Mouse (Mus musculus) megakaryocyte, adult 5-6 weeks (primary cell): Measurements from ENCODE around the gene Nedd9. TPM values are rescaled to one million over a fixed set of nuclear protein-coding genes. Genes with fewer than 3 reads are reported as not detected.
"Not testable (repeated sequence)": the region's sequence is repeated elsewhere in the genome, so short reads cannot be mapped to it uniquely, and the experiment has no call there.

Source experiments
- ATAC-seq: 2 replicates; pipeline ENCODE4 v1.8.0; 2016; ENCODE audit warnings: mild to moderate bottlenecking, inconsistent platforms; ENCODE audit not compliant: poor library complexity, severe bottlenecking
- total RNA-seq, 2 experiments: library from RNA; stranded (forward) in 1 of 2; stranded (reverse) in 1 of 2; fragments of 153-499, 151-499 nt in 1 of 2; fragments of 221-1000, 200-1000 nt in 1 of 2; gene quantifications; 2 replicates each; pipeline versions ENCODE4 v1.2.3 to v1.2.4; 2015 to 2017

Nedd9 gene
- total RNA-seq, 2 experiments from 2014 or later: 50.6 to 74.0 TPM

DNA sequence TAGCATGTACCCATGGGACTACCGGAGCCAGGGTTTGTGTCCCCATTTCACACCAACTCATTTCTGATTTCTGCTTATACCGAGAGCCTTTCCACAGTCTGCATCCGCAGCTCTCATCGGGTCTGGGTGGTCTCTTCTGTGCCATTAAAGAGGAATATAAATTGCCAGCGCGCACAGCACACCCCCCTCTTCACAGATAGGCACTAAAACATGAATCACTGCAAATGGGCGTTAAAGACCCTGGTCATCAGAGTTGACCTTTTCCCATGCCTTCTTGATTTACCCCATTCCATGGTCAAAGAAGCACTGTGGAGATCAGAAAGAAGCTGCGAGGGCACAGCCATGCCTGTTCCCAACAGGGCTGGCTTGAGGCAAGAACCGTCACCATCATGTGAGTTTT is 109.3 kb downstream of the Nedd9 start:
- ATAC-seq: no peak

- no peak for ATAC-seq
Observed at GRCm38 (mm10) chr13:41377011-41377431, 110.1 kb downstream of the Nedd9 start.

GRCm38 (mm10) chr13:41376111-41376510 is 111.1 kb downstream of the Nedd9 start:
- no peak for ATAC-seq

DNA sequence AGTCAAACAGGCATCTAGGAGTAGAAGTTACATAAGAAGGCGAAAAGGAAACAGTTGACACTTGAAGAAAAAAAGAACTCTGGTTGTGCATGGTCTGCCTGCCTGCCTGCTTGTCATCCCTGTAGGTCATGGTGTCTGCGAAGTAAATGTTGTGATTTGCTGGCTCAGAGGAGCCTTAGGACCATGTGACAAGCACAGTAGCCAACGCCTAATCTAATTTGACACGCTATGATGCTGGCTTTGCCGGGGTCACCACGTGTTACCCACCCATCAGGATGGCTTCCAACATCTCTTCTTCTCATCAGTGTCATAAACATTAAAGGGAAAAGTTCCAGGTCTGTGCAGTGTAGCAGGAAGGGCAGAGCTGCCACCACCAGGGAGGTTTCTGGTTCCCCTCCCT is 111.5 kb downstream of the Nedd9 start:
- ATAC-seq: no peak

- ATAC-seq: no peak
Observed at GRCm38 (mm10) chr13:41374886-41375285, 112.3 kb downstream of the Nedd9 start.

DNA sequence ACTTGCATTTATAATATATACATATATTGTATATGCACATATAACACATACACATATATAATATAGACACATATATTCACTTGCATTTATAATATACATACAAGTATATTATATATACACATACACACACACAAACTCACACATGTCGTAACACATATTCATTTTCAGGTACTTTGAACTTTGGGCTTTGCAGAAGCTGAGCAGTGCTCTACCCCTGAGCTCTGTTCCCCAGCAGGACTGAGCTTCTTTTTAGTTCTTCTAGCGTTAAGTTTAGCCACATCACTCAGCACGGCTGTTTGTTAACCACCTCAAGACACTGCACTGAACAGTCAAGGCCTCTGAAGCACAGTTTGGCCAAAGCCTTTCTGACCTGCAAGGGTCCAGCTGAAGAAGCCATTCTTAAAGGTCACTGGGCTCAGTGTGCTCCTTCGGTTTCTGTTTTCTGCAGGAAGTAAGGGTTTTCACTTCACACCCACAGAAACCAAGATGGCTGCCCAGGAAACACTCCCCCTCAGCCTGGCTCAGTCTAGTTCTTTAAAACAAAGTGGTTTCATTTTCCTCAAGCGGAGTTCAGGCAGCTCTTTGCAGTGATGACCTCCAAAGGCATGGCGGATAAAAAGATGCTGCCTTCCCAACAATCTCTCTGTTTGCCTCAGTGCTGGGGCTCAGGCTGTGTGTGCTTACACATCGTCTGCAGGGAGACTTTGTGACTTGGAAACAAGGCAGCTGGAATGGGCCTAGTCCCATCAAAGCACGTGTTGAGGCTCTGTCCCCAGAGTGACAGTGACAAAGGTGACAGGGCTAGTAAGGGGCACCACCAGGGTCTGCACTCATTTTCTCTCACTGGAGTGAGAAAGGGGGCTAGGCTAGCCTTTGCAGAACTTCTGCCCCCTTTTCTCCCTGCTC is 114.4 kb downstream of the Nedd9 start:
- peak; percentile 88 for ATAC-seq

DNA sequence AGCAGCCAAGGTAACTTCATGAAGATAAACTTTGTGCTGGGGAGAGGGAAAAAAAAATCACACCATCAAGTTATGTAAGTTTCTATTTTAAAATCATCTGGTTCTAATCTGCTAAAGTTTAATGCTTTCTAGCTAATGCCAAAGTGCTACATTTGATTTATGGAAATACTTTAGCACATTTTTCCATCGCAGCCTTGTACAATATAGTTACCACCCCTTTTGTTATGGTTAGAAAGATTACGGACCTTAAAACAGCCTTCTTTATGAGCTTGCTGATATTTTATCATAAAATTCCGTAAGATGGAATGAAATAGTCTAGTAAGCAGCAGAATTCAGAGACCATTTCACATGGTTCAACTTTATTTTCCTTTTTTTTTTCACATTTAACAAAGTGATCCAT is 115.6 kb downstream of the Nedd9 start:
- no peak for ATAC-seq

DNA sequence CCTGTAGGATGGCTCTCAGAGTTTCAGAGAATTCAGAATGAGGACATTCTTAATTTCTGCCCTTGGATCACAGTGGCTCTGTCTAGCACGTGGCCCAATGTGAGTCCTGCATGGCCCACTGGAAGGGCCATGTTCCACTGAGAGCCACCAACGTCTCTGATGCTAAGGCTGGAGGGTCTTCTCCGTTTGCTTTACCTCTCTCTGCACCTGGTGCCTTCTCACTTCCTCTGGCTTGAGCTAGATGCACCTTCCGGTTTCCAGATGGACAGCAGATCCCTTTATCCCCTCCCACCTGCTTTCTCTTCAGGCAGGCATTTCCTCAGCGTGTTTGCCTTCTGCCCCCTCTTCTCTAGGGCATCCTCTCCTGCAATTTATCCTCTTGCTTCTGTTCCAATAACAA is 118.5 kb downstream of the Nedd9 start:
- no peak for ATAC-seq

- peak; percentile 57 for ATAC-seq
Observed at GRCm38 (mm10) chr13:41367176-41367611, 120.0 kb downstream of the Nedd9 start.

DNA sequence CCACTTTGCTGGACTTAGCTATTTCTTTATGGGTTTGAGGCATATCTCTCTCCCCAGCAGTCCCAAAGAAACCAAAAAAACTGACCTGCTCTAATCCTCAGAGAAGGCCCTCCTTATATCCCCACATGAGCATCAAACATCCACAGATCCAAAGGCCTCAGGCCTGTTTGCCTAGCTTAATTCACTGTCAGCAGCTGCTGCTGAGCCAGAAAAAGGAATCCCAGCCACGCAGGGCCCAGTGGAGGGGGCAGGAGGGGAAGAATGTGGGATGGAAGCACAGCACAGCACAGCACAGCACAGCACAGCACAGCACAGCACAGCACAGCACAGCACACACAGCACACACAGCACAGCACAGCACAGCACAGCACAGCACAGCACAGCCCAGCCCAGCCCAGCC is 120.6 kb downstream of the Nedd9 start:
- ATAC-seq: not testable (repeated sequence)

- ATAC-seq: no peak
Observed at GRCm38 (mm10) chr13:41364273-41364672, 122.9 kb downstream of the Nedd9 start.

- no peak for ATAC-seq
Observed at GRCm38 (mm10) chr13:41362909-41363308, 124.3 kb downstream of the Nedd9 start.

DNA sequence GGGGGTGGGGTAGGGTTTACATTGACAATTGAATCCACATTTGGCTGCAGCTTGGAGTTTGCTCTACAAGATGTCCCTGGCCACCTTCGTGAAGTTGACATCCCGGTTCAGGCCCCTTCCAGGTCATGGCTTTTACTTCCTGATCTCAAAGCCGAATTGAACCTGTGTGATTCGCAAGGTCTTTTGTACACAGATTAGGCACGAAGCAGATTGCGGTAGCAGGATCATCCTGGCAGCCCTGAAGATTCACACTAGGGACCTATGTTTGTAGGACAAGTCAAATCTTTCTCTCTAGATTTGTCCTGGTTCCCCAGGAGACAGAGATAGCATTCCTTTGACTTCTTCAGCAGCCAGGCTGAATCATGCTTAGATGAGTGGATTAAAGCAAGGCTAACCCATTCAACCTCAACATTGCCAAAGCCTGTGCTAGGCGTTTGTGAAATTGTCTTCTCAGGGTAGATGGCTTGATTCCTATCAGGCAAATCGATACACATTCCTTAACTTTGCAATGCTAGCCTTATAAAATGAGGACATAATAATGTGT is 126.8 kb downstream of the Nedd9 start:
- ATAC-seq: no peak

DNA sequence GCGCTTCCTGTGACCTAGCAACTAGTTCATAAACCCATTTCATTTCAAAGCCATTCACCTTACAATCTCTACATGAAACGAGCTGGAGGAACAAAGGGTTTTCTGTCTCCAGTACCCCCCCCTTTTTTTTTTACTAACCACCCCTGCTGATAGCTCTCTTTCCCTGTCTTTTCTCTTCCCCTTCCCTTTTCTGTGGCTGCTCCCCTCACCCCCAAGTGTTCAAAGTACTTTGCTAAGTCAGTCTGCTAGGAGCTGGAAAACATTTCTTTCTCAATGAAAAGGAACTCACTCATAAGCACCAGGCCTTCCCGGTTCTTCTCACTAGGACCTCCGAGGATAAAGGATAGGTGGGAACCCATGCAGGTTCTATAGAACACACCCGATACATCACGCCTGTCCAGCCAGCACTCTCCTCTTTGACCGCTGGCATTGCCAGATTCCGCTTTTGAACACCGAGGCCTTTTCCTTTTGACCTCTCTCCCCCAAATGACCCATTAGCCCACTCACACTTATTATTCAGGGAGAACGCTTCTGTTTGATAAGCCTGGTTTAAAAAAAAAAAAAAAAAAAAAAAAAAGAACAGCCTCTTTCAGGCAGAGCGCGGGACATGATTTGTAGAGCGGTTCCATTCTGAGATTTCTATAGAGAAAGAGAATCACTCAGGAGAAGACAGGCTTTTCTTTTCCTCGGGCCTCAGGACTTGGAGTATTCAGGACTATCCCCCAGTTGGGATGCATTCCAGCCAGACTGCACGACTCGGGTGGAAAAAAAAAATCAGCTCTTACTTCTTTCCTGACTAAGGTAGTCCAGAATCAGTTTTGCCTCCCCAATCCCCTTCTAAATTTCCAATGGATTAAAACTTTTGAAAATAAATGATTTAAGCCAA is 127.6 kb downstream of the Nedd9 start:
- peak; percentile 45 for ATAC-seq

DNA sequence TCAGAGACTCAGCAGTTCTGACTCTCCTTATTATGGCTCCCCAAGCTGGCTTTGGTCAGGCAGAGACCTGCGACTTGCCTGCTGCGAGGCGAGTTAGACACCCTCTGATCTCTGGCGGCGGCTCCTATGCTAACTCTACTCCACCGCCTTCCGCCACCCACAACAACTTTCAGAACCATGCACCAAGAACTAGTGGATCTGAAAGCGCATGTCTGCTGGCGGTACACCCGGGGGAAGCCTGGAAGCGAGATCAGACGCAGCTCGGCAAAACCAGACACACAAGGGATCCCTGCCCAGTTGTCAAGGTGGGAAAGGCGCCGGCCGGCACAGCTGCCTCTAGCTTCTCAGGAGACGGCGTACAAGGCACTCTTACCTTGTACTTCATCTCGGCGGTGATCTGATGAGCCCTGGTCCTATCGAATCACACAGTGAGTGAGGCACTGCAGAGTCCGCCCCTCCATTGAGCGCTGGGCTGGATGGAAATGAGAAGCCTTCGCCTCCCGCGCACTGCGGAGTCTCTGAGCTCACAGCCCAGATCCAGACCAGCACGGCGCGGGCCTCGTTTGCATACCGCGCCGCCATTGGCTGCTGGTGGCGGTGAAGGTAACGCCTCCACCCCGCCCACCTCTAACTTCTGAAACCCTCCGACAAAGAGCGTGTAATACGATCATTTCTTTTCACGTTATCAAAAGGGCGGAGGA is 128.5 kb downstream of the Nedd9 start:
- ATAC-seq: peak; percentile 97

GRCm38 (mm10) chr13:41358009-41358408 is 129.2 kb downstream of the Nedd9 start:
- no peak for ATAC-seq

- no peak for ATAC-seq
Observed at GRCm38 (mm10) chr13:41357586-41357985, 129.6 kb downstream of the Nedd9 start.

DNA sequence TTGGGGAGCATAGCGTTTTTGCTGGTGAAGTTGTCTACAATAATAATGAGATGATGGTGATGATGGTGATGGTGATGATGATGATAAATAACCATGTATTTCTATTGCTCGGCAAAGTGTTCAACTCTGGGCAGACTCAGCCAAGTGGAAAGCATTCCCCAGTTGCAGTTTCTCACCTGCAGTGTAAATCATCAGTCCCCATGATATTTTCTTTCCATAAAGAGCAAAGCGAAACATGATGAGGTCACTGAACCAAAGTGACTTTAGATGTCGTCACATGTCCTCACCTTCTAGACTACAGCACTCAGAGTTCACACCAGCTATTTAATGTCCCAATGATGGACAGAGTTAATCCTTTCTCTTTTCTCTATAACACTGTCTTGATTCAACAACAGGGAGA is 130.0 kb downstream of the Nedd9 start:
- ATAC-seq: no peak

- ATAC-seq: no peak
Observed at GRCm38 (mm10) chr13:41355552-41355951, 131.6 kb downstream of the Nedd9 start.

- ATAC-seq: no peak
Observed at GRCm38 (mm10) chr13:41354591-41354990, 132.6 kb downstream of the Nedd9 start.

DNA sequence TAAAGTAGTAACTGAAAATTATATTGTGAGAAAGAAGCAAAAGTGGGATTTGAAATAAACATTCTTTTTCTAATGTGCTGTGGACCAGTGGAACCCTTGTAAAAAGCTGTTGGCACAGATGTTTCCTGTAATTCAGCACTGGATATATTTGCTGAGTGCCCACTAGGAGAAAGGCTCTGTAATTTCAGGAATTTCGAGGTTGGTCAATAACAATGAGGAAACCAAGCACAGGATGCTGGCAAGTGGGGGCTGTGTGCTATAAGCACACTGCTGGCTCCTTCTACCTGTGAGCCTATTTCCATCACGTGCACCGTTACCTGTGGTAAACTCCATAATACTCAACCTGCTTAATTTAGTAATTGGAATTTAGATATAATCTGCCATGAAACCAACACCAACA is 133.5 kb downstream of the Nedd9 start:
- no peak for ATAC-seq
